Mouse (Mus musculus) ES-Bruce4 (cell line): ENCODE data around the gene Zfp398. TPM values are rescaled to one million over a fixed set of nuclear protein-coding genes. Genes with fewer than 3 reads are reported as not detected.

Experiments used
- H3K27ac ChIP-seq: 2 replicates; pipeline ENCODE4 v1.5.1; 2012; ENCODE audit warnings: low read length, inconsistent platforms; ENCODE audit not compliant: insufficient read depth
- H3K27me3 ChIP-seq: 2 replicates; pipeline ENCODE4 v1.6.1; 2012; ENCODE audit warnings: mild to moderate bottlenecking, low read length, inconsistent platforms; ENCODE audit not compliant: control insufficient read depth, poor library complexity, insufficient read depth, severe bottlenecking
- H3K36me3 ChIP-seq: 2 replicates; pipeline ENCODE4 v1.6.1; 2012; ENCODE audit warnings: inconsistent platforms, mild to moderate bottlenecking, low read length, moderate library complexity; ENCODE audit not compliant: control insufficient read depth, poor library complexity, insufficient read depth, severe bottlenecking
- H3K4me1 ChIP-seq: one replicate; pipeline ENCODE4 v1.8.1; 2011; ENCODE audit warnings: low read length; ENCODE audit not compliant: control insufficient read depth, insufficient read depth
- H3K4me3 ChIP-seq: 2 replicates; pipeline ENCODE4 v1.5.1; 2011; ENCODE audit warnings: low read depth, mild to moderate bottlenecking, low read length
- H3K9ac ChIP-seq: 2 replicates; pipeline ENCODE4 v1.6.1; 2012; ENCODE audit warnings: low read depth, mild to moderate bottlenecking, inconsistent platforms; ENCODE audit not compliant: poor library complexity, severe bottlenecking
- H3K9me3 ChIP-seq: replicated peaks from 2 replicates; pipeline ENCODE4 v1.6.1; 2012; ENCODE audit warnings: mild to moderate bottlenecking, low read length, inconsistent platforms; ENCODE audit not compliant: control insufficient read depth, poor library complexity, insufficient read depth, severe bottlenecking
- CTCF ChIP-seq: IDR thresholded peaks from one replicate; pipeline ENCODE4 v1.8.1; 2011; ENCODE audit warnings: low read depth, low read length
- EP300 ChIP-seq: IDR thresholded peaks from 2 replicates; pipeline ENCODE4 v1.6.1; 2011; ENCODE audit warnings: low read depth, low read length; ENCODE audit not compliant: insufficient read depth
- POLR2A ChIP-seq: IDR thresholded peaks from one replicate; pipeline ENCODE4 v1.8.1; 2011; ENCODE audit warnings: low read length; ENCODE audit not compliant: insufficient read depth
- polyA plus RNA-seq: library from polyadenylated mRNA; stranded (reverse); fragments of >200 nt; gene quantifications from 2 replicates; pipeline ENCODE4 v1.2.4, GENCODE M21; 2011; ENCODE audit warnings: low read depth; ENCODE audit not compliant: missing spikeins, insufficient read depth, insufficient read length

Gene Zfp398
- polyA plus RNA-seq, 1 experiment = 3.0 TPM

- peak overlapping the region; percentile 83 for H3K4me3 ChIP-seq
- H3K27ac ChIP-seq = peak overlapping the region; percentile 46; the same call in 1 of the 2 replicates
- no peaks in the 10 kb centered on the region for H3K36me3 ChIP-seq
- H3K27me3 ChIP-seq = no peaks in the 10 kb centered on the region
- H3K9ac ChIP-seq = peak overlapping the region; percentile 86
- no peaks in the 10 kb centered on the region for H3K4me1 ChIP-seq
- no peaks in the 10 kb centered on the region for H3K9me3 ChIP-seq
- TF ChIP-seq CTCF (peak; percentile 48), EP300 (no peak), POLR2A (no peak)
These were observed 42.1 kb downstream of the Zfp398 start for GRCm38 (mm10) chr6:47877461-47878132.

GRCm38 (mm10) chr6:47878133-47878514, 42.7 kb downstream of the Zfp398 start:
- H3K4me3 ChIP-seq = peak overlapping the region; percentile 83
- no peaks in the 10 kb centered on the region for H3K27me3 ChIP-seq
- no peaks in the 10 kb centered on the region for H3K36me3 ChIP-seq
- no peaks in the 10 kb centered on the region for H3K4me1 ChIP-seq
- H3K9ac ChIP-seq = peak overlapping the region; percentile 86
- TF ChIP-seq EP300 = no peak
- no peak for TF ChIP-seq POLR2A
- TF ChIP-seq CTCF = no peak
- no peak overlapping the region for H3K27ac ChIP-seq
- no peaks in the 10 kb centered on the region for H3K9me3 ChIP-seq

- H3K27ac ChIP-seq = no peak overlapping the region
These were observed 43.1 kb downstream of the Zfp398 start for GRCm38 (mm10) chr6:47878593-47878992.

GRCm38 (mm10) chr6:47879049-47879716, 43.7 kb downstream of the Zfp398 start:
- Histone ChIP-seq H3K9ac (no peak overlapping the region), H3K36me3 (no peaks in the 10 kb centered on the region), H3K27ac (no peak overlapping the region), H3K9me3 (no peaks in the 10 kb centered on the region), H3K4me1 (no peaks in the 10 kb centered on the region), H3K27me3 (no peaks in the 10 kb centered on the region), H3K4me3 (no peak overlapping the region)
- no peak for TF ChIP-seq CTCF
- no peak for TF ChIP-seq POLR2A
- no peak for TF ChIP-seq EP300

More at GRCm38 (mm10) chr6:47878593-47878992, 43.1 kb downstream of the Zfp398 start:
- Histone ChIP-seq H3K4me3 (no peak overlapping the region), H3K4me1 (no peaks in the 10 kb centered on the region), H3K9ac (peak overlapping the region; percentile 86), H3K27me3 (no peaks in the 10 kb centered on the region), H3K36me3 (no peaks in the 10 kb centered on the region), H3K9me3 (no peaks in the 10 kb centered on the region)
- TF ChIP-seq POLR2A = no peak
- no peak for TF ChIP-seq EP300
- no peak for TF ChIP-seq CTCF

- H3K27me3 ChIP-seq = no peaks in the 10 kb centered on the region
- no peaks in the 10 kb centered on the region for H3K4me1 ChIP-seq
- H3K4me3 ChIP-seq = no peak overlapping the region
- H3K9ac ChIP-seq = no peak overlapping the region
- H3K36me3 ChIP-seq = no peaks in the 10 kb centered on the region
- TF ChIP-seq POLR2A (no peak), EP300 (no peak), CTCF (no peak)
- H3K27ac ChIP-seq = no peak overlapping the region
- no peaks in the 10 kb centered on the region for H3K9me3 ChIP-seq
These were observed 44.7 kb downstream of the Zfp398 start for GRCm38 (mm10) chr6:47880166-47880565.

- no peaks in the 10 kb centered on the region for H3K9me3 ChIP-seq
- no peak for TF ChIP-seq EP300
- no peak for TF ChIP-seq POLR2A
- TF ChIP-seq CTCF = no peak
- no peak overlapping the region for H3K9ac ChIP-seq
- no peak overlapping the region for H3K4me3 ChIP-seq
- no peaks in the 10 kb centered on the region for H3K27me3 ChIP-seq
- H3K36me3 ChIP-seq = no peaks in the 10 kb centered on the region
- no peaks in the 10 kb centered on the region for H3K4me1 ChIP-seq
- no peak overlapping the region for H3K27ac ChIP-seq
These were observed 53.4 kb downstream of the Zfp398 start for GRCm38 (mm10) chr6:47888812-47889383.
